Mouse (Mus musculus) ES-Bruce4 (cell line): ENCODE data around the gene Orai2. TPM values are rescaled to one million over a fixed set of nuclear protein-coding genes. Genes with fewer than 3 reads are reported as not detected.
"Not testable (repeated sequence)": the region's sequence is repeated elsewhere in the genome, so short reads cannot be mapped to it uniquely, and the experiment has no call there.

Experiments used
- H3K27ac ChIP-seq: 2 replicates; pipeline ENCODE4 v1.5.1; 2012; ENCODE audit warnings: low read length, inconsistent platforms; ENCODE audit not compliant: insufficient read depth
- H3K27me3 ChIP-seq: 2 replicates; pipeline ENCODE4 v1.6.1; 2012; ENCODE audit warnings: mild to moderate bottlenecking, low read length, inconsistent platforms; ENCODE audit not compliant: control insufficient read depth, poor library complexity, insufficient read depth, severe bottlenecking
- H3K36me3 ChIP-seq: 2 replicates; pipeline ENCODE4 v1.6.1; 2012; ENCODE audit warnings: inconsistent platforms, mild to moderate bottlenecking, low read length, moderate library complexity; ENCODE audit not compliant: control insufficient read depth, poor library complexity, insufficient read depth, severe bottlenecking
- H3K4me1 ChIP-seq: one replicate; pipeline ENCODE4 v1.8.1; 2011; ENCODE audit warnings: low read length; ENCODE audit not compliant: control insufficient read depth, insufficient read depth
- H3K4me3 ChIP-seq: 2 replicates; pipeline ENCODE4 v1.5.1; 2011; ENCODE audit warnings: low read depth, mild to moderate bottlenecking, low read length
- H3K9ac ChIP-seq: 2 replicates; pipeline ENCODE4 v1.6.1; 2012; ENCODE audit warnings: low read depth, mild to moderate bottlenecking, inconsistent platforms; ENCODE audit not compliant: poor library complexity, severe bottlenecking
- H3K9me3 ChIP-seq: replicated peaks from 2 replicates; pipeline ENCODE4 v1.6.1; 2012; ENCODE audit warnings: mild to moderate bottlenecking, low read length, inconsistent platforms; ENCODE audit not compliant: control insufficient read depth, poor library complexity, insufficient read depth, severe bottlenecking
- CTCF ChIP-seq: IDR thresholded peaks from one replicate; pipeline ENCODE4 v1.8.1; 2011; ENCODE audit warnings: low read depth, low read length
- EP300 ChIP-seq: IDR thresholded peaks from 2 replicates; pipeline ENCODE4 v1.6.1; 2011; ENCODE audit warnings: low read depth, low read length; ENCODE audit not compliant: insufficient read depth
- POLR2A ChIP-seq: IDR thresholded peaks from one replicate; pipeline ENCODE4 v1.8.1; 2011; ENCODE audit warnings: low read length; ENCODE audit not compliant: insufficient read depth
- polyA plus RNA-seq: library from polyadenylated mRNA; stranded (reverse); fragments of >200 nt; gene quantifications from 2 replicates; pipeline ENCODE4 v1.2.4, GENCODE M21; 2011; ENCODE audit warnings: low read depth; ENCODE audit not compliant: missing spikeins, insufficient read depth, insufficient read length

The Orai2 gene
- polyA plus RNA-seq, 1 experiment = 1.5 TPM

- Histone ChIP-seq H3K9me3 (no peaks in the 10 kb centered on the region), H3K27ac (no peak overlapping the region), H3K4me1 (no peaks in the 10 kb centered on the region), H3K4me3 (no peak overlapping the region), H3K36me3 (no peaks in the 10 kb centered on the region), H3K27me3 (no peaks in the 10 kb centered on the region), H3K9ac (no peak overlapping the region)
- TF ChIP-seq CTCF = no peak
- TF ChIP-seq POLR2A = no peak
- TF ChIP-seq EP300 = no peak
Observed at GRCm38 (mm10) chr5:136163807-136164474, 6.6 kb downstream of the Orai2 start.

- H3K9me3 ChIP-seq, H3K27ac ChIP-seq, H3K4me1 ChIP-seq, H3K36me3 ChIP-seq, H3K4me3 ChIP-seq, H3K9ac ChIP-seq, H3K27me3 ChIP-seq: not testable (repeated sequence)
Observed at GRCm38 (mm10) chr5:136160084-136160483, 10.4 kb downstream of the Orai2 start.

- Histone ChIP-seq H3K4me1 (no peaks in the 10 kb centered on the region), H3K27me3 (no peaks in the 10 kb centered on the region), H3K9me3 (peaks cover 11% of the 10 kb centered on the region), H3K4me3 (no peak overlapping the region), H3K36me3 (no peaks in the 10 kb centered on the region), H3K27ac (no peak overlapping the region), H3K9ac (no peak overlapping the region)
- TF ChIP-seq POLR2A (no peak), CTCF (no peak), EP300 (no peak)
Observed at GRCm38 (mm10) chr5:136155399-136155798, 15.1 kb downstream of the Orai2 start.

DNA sequence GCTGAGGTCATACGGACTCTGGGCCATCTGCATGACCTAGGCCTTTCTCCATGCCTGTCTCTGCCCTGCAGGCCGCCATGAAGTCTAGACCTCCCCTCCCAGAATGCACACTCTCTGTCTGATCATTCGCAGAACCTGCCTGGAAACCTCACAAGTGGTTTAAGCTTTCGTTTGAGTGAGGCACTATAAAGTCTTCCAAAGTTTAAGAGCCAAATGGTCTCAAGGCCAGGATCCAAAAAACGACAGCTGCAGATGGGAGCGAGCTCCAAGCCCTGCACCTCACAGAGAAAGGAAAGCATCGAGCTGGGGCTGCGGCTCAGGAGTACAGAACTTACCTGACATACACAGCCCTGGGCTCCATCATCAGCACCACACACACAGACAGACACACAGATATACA is 18.1 kb downstream of the Orai2 start:
- no peak overlapping the region for H3K9ac ChIP-seq
- H3K27ac ChIP-seq = no peak overlapping the region
- H3K9me3 ChIP-seq = peaks cover 11% of the 10 kb centered on the region
- no peaks in the 10 kb centered on the region for H3K27me3 ChIP-seq
- no peaks in the 10 kb centered on the region for H3K4me1 ChIP-seq
- H3K4me3 ChIP-seq = no peak overlapping the region
- H3K36me3 ChIP-seq = no peaks in the 10 kb centered on the region
- TF ChIP-seq POLR2A = no peak
- TF ChIP-seq CTCF = no peak
- no peak for TF ChIP-seq EP300

- H3K27me3 ChIP-seq, H3K36me3 ChIP-seq, H3K9ac ChIP-seq, H3K9me3 ChIP-seq, H3K27ac ChIP-seq, H3K4me3 ChIP-seq, H3K4me1 ChIP-seq: not testable (repeated sequence)
Observed at GRCm38 (mm10) chr5:136149134-136149576, 21.4 kb downstream of the Orai2 start.

DNA sequence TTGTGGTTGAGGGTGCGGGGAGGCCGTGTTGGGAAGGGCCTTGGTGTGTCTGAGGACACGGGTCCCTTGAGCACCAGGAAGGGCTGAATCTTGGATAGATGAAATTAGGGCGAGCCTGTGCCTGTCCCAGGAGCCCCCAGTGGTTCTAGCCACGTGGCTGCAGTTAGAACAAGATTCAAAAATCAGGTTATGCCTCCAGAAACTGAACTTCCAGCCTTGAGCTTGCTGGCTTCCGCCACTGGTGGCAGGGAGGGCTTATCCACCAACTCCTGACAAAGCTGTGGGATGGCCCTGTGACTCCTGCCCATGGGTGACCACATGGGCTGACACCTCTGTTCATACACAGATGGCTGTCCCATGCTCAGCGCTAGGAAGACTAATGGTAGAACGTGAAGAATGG is 22.8 kb downstream of the Orai2 start:
- Histone ChIP-seq H3K27ac (no peak overlapping the region), H3K4me1 (no peaks in the 10 kb centered on the region), H3K4me3 (no peak overlapping the region), H3K27me3 (no peaks in the 10 kb centered on the region), H3K9ac (no peak overlapping the region), H3K9me3 (no peaks in the 10 kb centered on the region), H3K36me3 (no peaks in the 10 kb centered on the region)
- TF ChIP-seq EP300 (no peak), CTCF (no peak), POLR2A (no peak)
